Mouse (Mus musculus): ENCODE results near the gene Egf.

- TF ChIP-seq GATA1 (IDR thresholded peaks at IDR 0.05; ENCODE audit: borderline replicate concordance, low read length), result no peak
- no peak for TF ChIP-seq FLI1 (IDR thresholded peaks at IDR 0.05; ENCODE audit: low read length)
Observed at GRCm38 (mm10) chr3:129639701-129640100, 115.4 kb downstream of the Egf start.

Data from megakaryocyte, embryonic 14.5 days (primary cell).